Mouse (Mus musculus): Measurements from ENCODE around the gene Tle3.

DNA sequence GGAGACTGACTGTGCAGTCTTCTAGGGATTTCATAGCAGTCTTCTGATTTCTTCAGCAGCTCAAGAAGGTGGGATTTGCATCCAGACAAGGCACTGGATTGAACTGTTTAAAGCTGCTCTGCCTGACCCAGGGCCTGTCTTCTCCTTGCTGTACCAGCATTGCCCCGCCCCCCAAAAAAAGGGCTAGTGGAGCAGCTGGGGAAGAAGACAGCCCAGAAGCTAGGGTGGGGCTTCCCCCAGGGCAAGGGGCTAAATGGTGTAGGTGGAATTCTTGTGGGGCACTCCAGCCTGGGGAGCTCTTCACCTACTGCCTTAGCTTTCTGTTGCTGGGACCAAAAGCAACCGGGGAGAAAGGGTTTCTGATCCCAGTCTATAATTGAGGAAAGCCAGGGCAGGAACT lies 67.8 kb downstream of the Tle3 start:
- TF ChIP-seq FOSL1 (IDR thresholded peaks at IDR 0.05; ENCODE audit: insufficient read depth, low read length, poor library complexity, severe bottlenecking) (no peak), CTCF (IDR thresholded peaks at IDR 0.05; ENCODE audit: control insufficient read depth, insufficient read depth, insufficient read length) (no peak)
